In genomic region chr5:128432916-128433315, GRCm38 (mm10) we compare ENCODE assay signal across 9 mouse cellular contexts. TPM values are rescaled to one million over a fixed set of nuclear protein-coding genes. Genes with fewer than 3 reads are reported as not detected.
DNase-seq lines count a peak whose midpoint lies in the region; ATAC-seq and TF ChIP-seq lines count a peak whose summit lies in the region.
"Had no signal": no experiment of that assay in that cellular context is flagged by ENCODE, and none has a peak within 500 bp of the region (broad histone marks: within the 10 kb centered on the region; RNA-seq: fewer than 3 reads in every experiment).

Tmem132d (minus strand) TSS chr5:128433077.

- H3K4me1 ChIP-seq in testis, adult 2 months (ENCODE audit: control insufficient read depth, insufficient read depth, low read length), result peaks cover 11% of the 10 kb centered on the region
- no peaks in the 10 kb centered on the region for H3K4me1 ChIP-seq in hindbrain, embryonic 11.5 days (replicated peaks; ENCODE audit: control insufficient read depth, insufficient read depth, low read length)
- H3K4me1 ChIP-seq in neural tube, embryonic 13.5 days (replicated peaks), result peaks cover 14% of the 10 kb centered on the region

- intact Hi-C loops in left cerebral cortex, postnatal 4 days (cut with DNase I), result no loop called here

- H3K36me3 ChIP-seq in testis, adult 2 months (ENCODE audit: control insufficient read depth, insufficient read depth, low read length), result no peaks in the 10 kb centered on the region
- no peaks in the 10 kb centered on the region for H3K36me3 ChIP-seq in hindbrain, embryonic 11.5 days (ENCODE audit: control insufficient read depth, insufficient read depth, low read length)
- H3K36me3 ChIP-seq in neural tube, embryonic 13.5 days, result no peaks in the 10 kb centered on the region

- ATAC-seq in hindbrain, embryonic 11.5 days (ENCODE audit: low FRiP score), result no peak
- peak; percentile 11; the same call in 1 of the 2 replicates for ATAC-seq in neural tube, embryonic 13.5 days (ENCODE audit: low read depth)

- H3K9ac ChIP-seq in hindbrain, embryonic 11.5 days (ENCODE audit: low read depth, low read length), result peak within 1 kb of the TSS; percentile 31; the same call in 1 of the 2 replicates
- H3K9ac ChIP-seq in neural tube, embryonic 13.5 days, result peak within 1 kb of the TSS; percentile 73

- H3K27ac ChIP-seq in testis, adult 2 months (ENCODE audit: control insufficient read depth, insufficient read depth, low read depth, low read length), result no peak within 1 kb of the TSS
- no peak within 1 kb of the TSS for H3K27ac ChIP-seq in hindbrain, embryonic 11.5 days (ENCODE audit: low read depth, low read length)
- no peak within 1 kb of the TSS for H3K27ac ChIP-seq in neural tube, embryonic 13.5 days (replicated peaks)

- DNase-seq in testis, postnatal 10 days (ENCODE audit: low spot score), result no peak
- peak; percentile 51 for DNase-seq in hindbrain, embryonic 11.5 days (ENCODE audit: low spot score)
- DNase-seq in left cerebral cortex, postnatal 4 days, result peak; percentile 32
- no peak for DNase-seq in gastrocnemius, postnatal 10 days
- no peak for DNase-seq in gastrocnemius, postnatal 25 days
- DNase-seq in adrenal gland, postnatal 10 days, result no peak

- no peak for TF ChIP-seq CTCF in testis, adult 2 months (IDR thresholded peaks at IDR 0.05; ENCODE audit: control insufficient read depth, insufficient read depth, insufficient replicate concordance, low read depth, low read length)

- H3K27me3 ChIP-seq in testis, adult 2 months (ENCODE audit: control insufficient read depth, insufficient read depth, low read length), result no peaks in the 10 kb centered on the region; the same call in 1 of the 2 replicates
- H3K27me3 ChIP-seq in hindbrain, embryonic 11.5 days (ENCODE audit: control insufficient read depth, insufficient read depth, low read length), result peaks cover 30% of the 10 kb centered on the region
- H3K27me3 ChIP-seq in neural tube, embryonic 13.5 days, result peaks cover 80% of the 10 kb centered on the region

- under 1% methylated on average over 20 of the region's 40 CpGs for WGBS in hindbrain, embryonic 11.5 days
- WGBS in neural tube, embryonic 13.5 days, result under 1% methylated on average over 38 of the region's 40 CpGs

- H3K4me3 ChIP-seq in testis, adult 2 months (ENCODE audit: control insufficient read depth, low read depth, low read length), result peak within 1 kb of the TSS; percentile 17; the same call in 1 of the 2 replicates
- peak within 1 kb of the TSS; percentile 45 for H3K4me3 ChIP-seq in hindbrain, embryonic 11.5 days (ENCODE audit: low read depth, low read length)
- H3K4me3 ChIP-seq in neural tube, embryonic 13.5 days, result peak within 1 kb of the TSS; percentile 46

- TF ChIP-seq POLR2A in testis, adult 2 months (IDR thresholded peaks at IDR 0.05; ENCODE audit: control insufficient read depth, low read depth, low read length), result no peak

- H3K4me2 ChIP-seq in hindbrain, embryonic 11.5 days (replicated peaks; ENCODE audit: low read depth, low read length), result peak within 1 kb of the TSS; percentile 92
- peak within 1 kb of the TSS; percentile 84 for H3K4me2 ChIP-seq in neural tube, embryonic 13.5 days

- H3K9me3 ChIP-seq in hindbrain, embryonic 11.5 days (ENCODE audit: control insufficient read depth, low read length), result no peaks in the 10 kb centered on the region
- no peaks in the 10 kb centered on the region for H3K9me3 ChIP-seq in neural tube, embryonic 13.5 days

RNA-seq across cellular contexts. Expression of gene Tmem132d, which starts in this region (rescaled TPM):
- 0.04 TPM in 2 replicates for polyA plus RNA-seq in testis, adult 2 months (2012; rRNA removed)
- 0.46 and 0.63 TPM in 2 replicates for polyA plus RNA-seq in hindbrain, embryonic 11.5 days (2014; fragmentation: Nextera tagmentation; extraction: Ambion mirVana)
- 10 to 100 TPM in 1 of 2 experiments, 1 to 10 TPM in 1; 6.3 to 10.0 TPM for total RNA-seq in left cerebral cortex, postnatal 4 days (2021)
- polyA plus RNA-seq in neural tube, embryonic 13.5 days (2015; fragmentation: Nextera tagmentation; extraction: Ambion mirVana), result 1.7 and 2.0 TPM in 2 replicates
- under 1 TPM in 1 of 2 experiments, not detected in 1; 0.11 TPM for total RNA-seq in gastrocnemius, postnatal 10 days (2021)
- total RNA-seq in gastrocnemius, postnatal 25 days (2021), result under 1 TPM in 1 of 2 experiments, not detected in 1; 0.05 TPM
- total RNA-seq in adrenal gland, postnatal 10 days (2021), result under 1 TPM; 0.09 to 0.30 TPM
- polyA plus RNA-seq: liver, embryonic 16.5 days had no signal

Comparison
In these comparisons a context has a peak if more than half of its experiments do, and no peak if none do; other contexts are left out.
1. RNA of gene Tmem132d (total RNA-seq): 6.3 to 10.0 TPM in left cerebral cortex, postnatal 4 days; 0.09 to 0.30 TPM in adrenal gland, postnatal 10 days, 0.11 TPM in gastrocnemius, postnatal 10 days and 0.05 TPM in gastrocnemius, postnatal 25 days; every median in the first group is over 4 times any median in the second.
2. Peak in DNase-seq, H3K4me3 ChIP-seq, H3K9ac ChIP-seq and H3K4me2 ChIP-seq in hindbrain, embryonic 11.5 days; RNA of the gene not detected or under 1 TPM.
3. Peak in every context shown above with its lines, with median percentiles within 50 percentile points of each other: H3K4me3 ChIP-seq.